Mouse (Mus musculus) inflammation-experienced regulatory T-cells (primary cell): Measurements from ENCODE around the gene Itpk1. TPM values are rescaled to one million over a fixed set of nuclear protein-coding genes. Genes with fewer than 3 reads are reported as not detected.

ENCODE experiments used
- polyA plus RNA-seq, 2 experiments: library from polyadenylated mRNA; unstranded; fragments of 100-300 nt; shearing (Covaris generic); gene quantifications; one replicate each; pipeline ENCODE4 v1.2.1; 2017

Itpk1 gene
- 10 to 100 TPM; 52.8 to 54.7 TPM for polyA plus RNA-seq

GRCm38 (mm10) chr12:102704457-102705198 is at the start of gene Itpk1:
Gene Itpk1, minus strand, starts transcription at chr12:102704930.

GRCm38 (mm10) chr12:102743589-102744574 is 39.2 kb upstream of the Itpk1 start, which contains the start of the genes Moap1 and Tmem251:
Gene Moap1, minus strand, starts transcription at chr12:102743661.
Gene Tmem251, plus strand, starts transcription at chr12:102743762.

GRCm38 (mm10) chr12:102554721-102555516 is 149.8 kb downstream of the Itpk1 start, which contains the start of gene Chga:
Gene Chga, plus strand, starts transcription at chr12:102554969.

Other genes starting within 250 kb of the Itpk1 start
- 10 to 100 TPM; 52.7 to 57.7 TPM for gene Golga5, start 235.8 kb downstream of the Itpk1 start, polyA plus RNA-seq
- gene Chga, start 150.0 kb downstream of the Itpk1 start, polyA plus RNA-seq: under 1 TPM in 1 of 2 experiments, not detected in 1; 0.64 TPM
- gene Moap1, start 38.7 kb upstream of the Itpk1 start, polyA plus RNA-seq: 1 to 10 TPM; 5.6 to 7.7 TPM
- 10 to 100 TPM; 19.1 to 20.0 TPM for gene Tmem251, start 38.8 kb upstream of the Itpk1 start, polyA plus RNA-seq
- gene Gm28051, start 52.8 kb upstream of the Itpk1 start, polyA plus RNA-seq: not detected
- gene Gon7, start 52.9 kb upstream of the Itpk1 start, polyA plus RNA-seq: 10 to 100 TPM; 19.9 to 32.4 TPM
- 10 to 100 TPM; 28.1 to 35.4 TPM for gene Ubr7, start 53.0 kb upstream of the Itpk1 start, polyA plus RNA-seq
- 10 to 100 TPM in 1 of 2 experiments, 1 to 10 TPM in 1; 7.6 to 12.1 TPM for gene Gm20604, start 53.7 kb upstream of the Itpk1 start, polyA plus RNA-seq
- gene Btbd7, start 173.5 kb upstream of the Itpk1 start, polyA plus RNA-seq: 10 to 100 TPM; 14.6 to 16.3 TPM
- 1 to 10 TPM in 1 of 2 experiments, not detected in 1; 1.3 TPM for gene Cox8c, start 194.4 kb upstream of the Itpk1 start, polyA plus RNA-seq
- gene Unc79, start 243.9 kb upstream of the Itpk1 start, polyA plus RNA-seq: 1 to 10 TPM in 1 of 2 experiments, under 1 TPM in 1; 0.66 to 1.4 TPM